In genomic region chr6:94667131-94667530, GRCm38 (mm10) we compare ENCODE assay signal across 25 mouse cellular contexts. TPM values are rescaled to one million over a fixed set of nuclear protein-coding genes. Genes with fewer than 3 reads are reported as not detected.
DNase-seq lines count a peak whose midpoint lies in the region; ATAC-seq and TF ChIP-seq lines count a peak whose summit lies in the region.
"Had no signal": no experiment of that assay in that cellular context is flagged by ENCODE, and none has a peak within 500 bp of the region (broad histone marks: within the 10 kb centered on the region; RNA-seq: fewer than 3 reads in every experiment).

No protein-coding gene starts in this region.

- ATAC-seq in forebrain, embryonic 15.5 days (replicated peaks), result no peak
- no peak for ATAC-seq in kidney, embryonic 16.5 days (ENCODE audit: low FRiP score, low TSS enrichment)
- no peak for ATAC-seq in kidney, postnatal 0 days (replicated peaks; ENCODE audit: low FRiP score, low read depth)
- no peak for ATAC-seq in stomach, embryonic 16.5 days (ENCODE audit: insufficient read depth, low FRiP score)
- ATAC-seq: midbrain, embryonic 16.5 days had no signal

- H3K9me3 ChIP-seq in forebrain, embryonic 10.5 days, result no peaks in the 10 kb centered on the region
- no peaks in the 10 kb centered on the region for H3K9me3 ChIP-seq in forebrain, embryonic 15.5 days
- no peaks in the 10 kb centered on the region for H3K9me3 ChIP-seq in kidney, embryonic 16.5 days (ENCODE audit: low read length)
- no peaks in the 10 kb centered on the region for H3K9me3 ChIP-seq in kidney, postnatal 0 days (replicated peaks; ENCODE audit: low read length)
- no peaks in the 10 kb centered on the region for H3K9me3 ChIP-seq in stomach, embryonic 16.5 days (replicated peaks; ENCODE audit: control insufficient read depth, low read length)
- H3K9me3 ChIP-seq: heart, embryonic 13.5 days; limb, embryonic 13.5 days; megakaryocyte, embryonic 14.5 days; neural tube, embryonic 13.5 days had no signal

- H3K4me3 ChIP-seq in forebrain, embryonic 10.5 days, result no peak overlapping the region
- H3K4me3 ChIP-seq in forebrain, embryonic 15.5 days, result no peak overlapping the region
- no peak overlapping the region for H3K4me3 ChIP-seq in kidney, embryonic 16.5 days (ENCODE audit: low read length)
- no peak overlapping the region for H3K4me3 ChIP-seq in kidney, postnatal 0 days (replicated peaks; ENCODE audit: low read depth, low read length)
- H3K4me3 ChIP-seq in stomach, embryonic 16.5 days (replicated peaks; ENCODE audit: low read length), result no peak overlapping the region
- H3K4me3 ChIP-seq: heart, embryonic 13.5 days; limb, embryonic 13.5 days; megakaryocyte, embryonic 14.5 days; myocyte; neural tube, embryonic 13.5 days had no signal

- no peak overlapping the region for H3K9ac ChIP-seq in forebrain, embryonic 15.5 days (replicated peaks)
- H3K9ac ChIP-seq in kidney, embryonic 16.5 days (replicated peaks; ENCODE audit: low read length), result no peak overlapping the region
- H3K9ac ChIP-seq in kidney, postnatal 0 days (ENCODE audit: low read depth, low read length), result no peak overlapping the region
- H3K9ac ChIP-seq in stomach, embryonic 16.5 days (ENCODE audit: low read length), result no peak overlapping the region
- H3K9ac ChIP-seq: heart, embryonic 13.5 days; limb, embryonic 13.5 days; liver, embryonic 14.5 days; lung, embryonic 14.5 days; neural tube, embryonic 13.5 days had no signal

- H3K4me2 ChIP-seq in forebrain, embryonic 15.5 days (replicated peaks), result no peak overlapping the region
- no peak overlapping the region for H3K4me2 ChIP-seq in kidney, embryonic 16.5 days (replicated peaks; ENCODE audit: low read depth, low read length)
- H3K4me2 ChIP-seq in kidney, postnatal 0 days (ENCODE audit: low read length), result no peak overlapping the region
- no peak overlapping the region for H3K4me2 ChIP-seq in stomach, embryonic 16.5 days (ENCODE audit: low read depth, low read length)
- H3K4me2 ChIP-seq: limb, embryonic 13.5 days; lung, embryonic 14.5 days; neural tube, embryonic 13.5 days had no signal

- H3K4me1 ChIP-seq in forebrain, embryonic 10.5 days, result peaks cover 82% of the 10 kb centered on the region
- peaks cover 27% of the 10 kb centered on the region for H3K4me1 ChIP-seq in forebrain, embryonic 15.5 days
- H3K4me1 ChIP-seq in kidney, embryonic 16.5 days (ENCODE audit: insufficient read depth, low read length), result peaks cover 55% of the 10 kb centered on the region
- peaks cover 26% of the 10 kb centered on the region; the same call in 1 of the 2 replicates for H3K4me1 ChIP-seq in kidney, postnatal 0 days (replicated peaks; ENCODE audit: insufficient read depth, low read length)
- peaks cover 62% of the 10 kb centered on the region for H3K4me1 ChIP-seq in stomach, embryonic 16.5 days (ENCODE audit: control insufficient read depth, insufficient read depth, low read length)
- H3K4me1 ChIP-seq: megakaryocyte, embryonic 14.5 days had no signal

- H3K27me3 ChIP-seq in forebrain, embryonic 10.5 days (ENCODE audit: poor library complexity, severe bottlenecking), result no peaks in the 10 kb centered on the region
- H3K27me3 ChIP-seq in forebrain, embryonic 15.5 days, result no peaks in the 10 kb centered on the region
- no peaks in the 10 kb centered on the region for H3K27me3 ChIP-seq in kidney, embryonic 16.5 days (ENCODE audit: insufficient read depth, low read length)
- no peaks in the 10 kb centered on the region for H3K27me3 ChIP-seq in kidney, postnatal 0 days (ENCODE audit: insufficient read depth, low read length)
- no peaks in the 10 kb centered on the region for H3K27me3 ChIP-seq in stomach, embryonic 16.5 days (ENCODE audit: control insufficient read depth, insufficient read depth, low read length)
- H3K27me3 ChIP-seq: heart, embryonic 13.5 days; limb, embryonic 13.5 days; neural tube, embryonic 13.5 days had no signal

- WGBS in forebrain, embryonic 10.5 days, result 72% methylated on average over 4 of the region's 4 CpGs
- WGBS in forebrain, embryonic 15.5 days, result 53% methylated on average over 4 of the region's 4 CpGs
- 71% methylated on average over 4 of the region's 4 CpGs for WGBS in kidney, embryonic 16.5 days
- WGBS in kidney, postnatal 0 days, result 55% methylated on average over 4 of the region's 4 CpGs
- 68% methylated on average over 4 of the region's 4 CpGs for WGBS in stomach, embryonic 16.5 days

- H3K27ac ChIP-seq in forebrain, embryonic 10.5 days, result peak overlapping the region; percentile 74
- no peak overlapping the region for H3K27ac ChIP-seq in forebrain, embryonic 15.5 days (replicated peaks)
- no peak overlapping the region for H3K27ac ChIP-seq in kidney, embryonic 16.5 days (ENCODE audit: low read length)
- peak overlapping the region; percentile 51; the same call in 1 of the 2 replicates for H3K27ac ChIP-seq in kidney, postnatal 0 days
- peak overlapping the region; percentile 26; the same call in 1 of the 2 replicates for H3K27ac ChIP-seq in stomach, embryonic 16.5 days (ENCODE audit: low read length)
- H3K27ac ChIP-seq: heart, embryonic 13.5 days; limb, embryonic 13.5 days; liver, embryonic 14.5 days; neural tube, embryonic 13.5 days had no signal

- TF ChIP-seq CTCF in kidney, postnatal 0 days (IDR thresholded peaks at IDR 0.05; ENCODE audit: low read depth), result no peak

- no peak for DNase-seq in forebrain, embryonic 10.5 days (ENCODE audit: extremely low spot score, low spot score)
- peak; percentile 75 for DNase-seq in kidney, adult 11 months
- no peak for DNase-seq in kidney, postnatal 0 days (ENCODE audit: low spot score)
- no peak for DNase-seq in urinary bladder, postnatal 10 days (ENCODE audit: low spot score)
- DNase-seq: adrenal gland, postnatal 25 days; cerebellum, adult 8-10 months; gastrocnemius, postnatal 25 days; heart, adult 18-20 months; heart, postnatal 14 days; layer of hippocampus, adult 9-11 months; lung, embryonic 14.5 days; retina, postnatal 1 day; right cerebral cortex, postnatal 25 days; spleen, adult 18-20 months; thymus, postnatal 36 days had no signal

- H3K36me3 ChIP-seq in forebrain, embryonic 10.5 days (replicated peaks), result peaks cover 20% of the 10 kb centered on the region
- H3K36me3 ChIP-seq in forebrain, embryonic 15.5 days, result no peaks in the 10 kb centered on the region
- no peaks in the 10 kb centered on the region for H3K36me3 ChIP-seq in kidney, embryonic 16.5 days (ENCODE audit: insufficient read depth, low read length)
- H3K36me3 ChIP-seq in kidney, postnatal 0 days (ENCODE audit: insufficient read depth, low read length), result no peaks in the 10 kb centered on the region
- H3K36me3 ChIP-seq in stomach, embryonic 16.5 days (ENCODE audit: control insufficient read depth, insufficient read depth, low read length), result peaks cover 6% of the 10 kb centered on the region; the same call in 1 of the 2 replicates
- H3K36me3 ChIP-seq: neural tube, embryonic 13.5 days had no signal

RNA-seq across cellular contexts. Expression of gene Lrig1, which starts 32.8 kb away (rescaled TPM):
- 18.8 and 20.6 TPM in 2 replicates for polyA plus RNA-seq in forebrain, embryonic 10.5 days (2016; fragmentation: Nextera tagmentation; extraction: Ambion mirVana)
- polyA plus RNA-seq in forebrain, embryonic 15.5 days (2015; fragmentation: Nextera tagmentation; extraction: Ambion mirVana), result 7.4 and 9.8 TPM in 2 replicates
- 6.3 and 7.4 TPM in 2 replicates for polyA plus RNA-seq in kidney, embryonic 16.5 days (2015; fragmentation: Nextera tagmentation; extraction: Ambion mirVana)
- 6.1 and 8.3 TPM in 2 replicates for polyA plus RNA-seq in kidney, postnatal 0 days (2015; fragmentation: Nextera tagmentation; extraction: Ambion mirVana)
- polyA plus RNA-seq in stomach, embryonic 16.5 days (2015; fragmentation: Nextera tagmentation; extraction: Ambion mirVana), result 18.3 and 24.0 TPM in 2 replicates

Comparison
In these comparisons a context has a peak if more than half of its experiments do, and no peak if none do; other contexts are left out.
1. H3K27ac ChIP-seq: peak in forebrain, embryonic 10.5 days (single experiment), kidney, postnatal 0 days (single experiment) and stomach, embryonic 16.5 days (single experiment); none in forebrain, embryonic 15.5 days (single experiment) and kidney, embryonic 16.5 days (single experiment).